Mouse (Mus musculus) thymus, postnatal 10 days (tissue): ENCODE results near the gene Eya2.

Experiments
- DNase-seq, 2 experiments: peaks; one replicate each; pipeline ENCODE4 v3.0.0; 2021; ENCODE audit warnings: low spot score in 2 of 2

The Eya2 gene

DNA sequence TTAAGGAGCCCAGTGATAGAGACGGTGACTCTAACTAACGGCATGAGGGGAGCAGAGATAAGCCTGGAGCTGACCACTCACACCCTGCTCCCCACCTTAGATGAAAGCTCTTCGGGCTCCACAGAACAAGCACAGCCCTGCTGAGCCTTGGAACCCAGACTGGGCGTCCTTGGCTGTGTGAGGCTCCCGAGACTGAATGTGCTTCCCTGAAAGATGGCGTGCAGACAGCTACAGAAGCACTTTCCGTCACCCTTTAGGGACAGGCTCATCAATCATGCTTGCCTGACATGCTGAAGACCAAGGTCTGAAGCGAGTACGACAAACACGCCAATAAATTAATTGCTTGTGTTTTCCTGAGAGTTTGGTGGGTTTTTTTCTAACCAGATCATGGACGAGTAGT lies 56.2 kb downstream of the Eya2 start:
- no peak for DNase-seq

DNA sequence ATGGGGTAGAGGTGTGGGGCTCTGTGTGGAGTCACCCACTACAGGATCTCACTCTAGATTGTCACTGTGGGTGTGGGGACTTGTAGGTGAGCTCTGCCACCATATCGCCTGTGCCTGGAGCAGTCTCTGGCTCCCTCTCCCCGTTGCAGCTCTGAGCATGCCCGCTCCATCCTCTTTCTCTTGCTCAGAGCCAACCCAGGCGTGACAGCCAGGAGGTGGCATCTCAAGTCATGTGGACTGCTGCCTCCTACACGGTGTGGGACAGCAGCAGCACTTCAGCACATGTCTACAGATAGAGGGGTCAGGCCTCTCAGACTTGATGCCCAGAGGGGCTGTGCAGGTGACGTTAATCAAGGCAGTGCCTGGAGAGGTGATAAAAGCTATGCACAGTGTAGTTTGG lies 57.4 kb downstream of the Eya2 start:
- DNase-seq: no peak

DNA sequence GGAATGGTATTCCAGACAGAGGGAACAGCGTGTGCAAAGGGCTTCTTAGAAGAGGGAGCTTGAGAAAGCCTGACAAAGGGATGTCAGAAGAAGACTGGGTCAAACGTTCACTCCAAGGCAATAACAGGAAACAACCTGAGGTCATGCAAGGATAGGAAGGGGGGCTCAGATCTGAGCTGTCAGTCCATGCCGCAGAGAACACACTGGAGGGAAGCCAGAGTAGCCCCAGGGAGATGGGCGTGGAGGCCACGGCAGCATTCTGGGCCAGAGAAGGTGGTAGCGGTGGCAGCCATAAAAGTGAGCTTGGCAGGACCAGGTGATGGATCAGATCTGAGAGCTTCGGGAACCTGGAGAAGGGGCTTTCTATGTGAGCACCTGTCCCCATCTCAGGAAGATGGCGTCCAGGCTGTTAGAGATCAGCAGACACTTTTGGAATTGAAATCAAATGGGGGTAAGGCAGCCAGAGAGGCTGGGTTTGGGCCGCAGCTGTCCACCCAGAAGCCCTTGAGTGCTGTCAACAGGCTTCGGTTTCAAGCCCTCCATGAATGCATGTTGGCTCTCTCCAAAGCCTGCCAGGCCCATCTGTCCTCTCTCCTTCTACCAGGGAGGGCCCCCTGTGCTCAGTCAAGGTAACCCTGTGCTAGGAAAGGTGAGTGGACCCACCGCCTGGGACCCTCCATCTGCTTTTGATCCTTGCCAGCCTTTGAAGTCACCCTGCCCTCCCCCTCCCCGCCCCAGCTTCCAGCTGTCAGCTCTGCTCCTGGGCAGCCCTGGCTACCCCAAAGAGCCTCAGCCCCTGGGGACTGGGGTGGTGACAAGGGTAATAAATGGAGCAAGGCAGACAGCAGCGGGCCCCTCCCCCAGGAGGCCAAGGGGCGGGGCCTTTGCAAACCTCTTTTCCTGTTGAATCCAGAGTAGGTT lies 58.4 kb downstream of the Eya2 start:
- peak; percentile 41 to 63 for DNase-seq

DNA sequence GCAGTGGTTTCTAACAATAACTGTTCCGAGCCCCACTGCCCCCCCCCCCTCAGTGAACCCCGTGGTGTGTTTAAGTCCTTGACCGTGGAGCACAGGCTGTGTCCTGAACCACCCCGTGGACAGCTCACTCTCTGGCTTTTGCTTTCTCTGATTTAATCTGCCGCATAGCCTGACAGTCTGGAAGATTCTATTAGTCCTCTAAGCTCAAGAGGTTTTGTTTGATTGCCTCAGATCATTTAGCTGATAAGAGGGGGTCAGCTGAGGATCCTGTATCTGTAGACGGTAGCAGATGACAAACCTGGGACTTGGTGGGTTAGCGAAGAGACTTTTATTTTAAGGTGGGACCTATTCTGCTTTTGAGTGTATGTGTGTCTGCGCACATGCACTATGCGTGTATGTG lies 59.3 kb downstream of the Eya2 start:
- no peak for DNase-seq

DNA sequence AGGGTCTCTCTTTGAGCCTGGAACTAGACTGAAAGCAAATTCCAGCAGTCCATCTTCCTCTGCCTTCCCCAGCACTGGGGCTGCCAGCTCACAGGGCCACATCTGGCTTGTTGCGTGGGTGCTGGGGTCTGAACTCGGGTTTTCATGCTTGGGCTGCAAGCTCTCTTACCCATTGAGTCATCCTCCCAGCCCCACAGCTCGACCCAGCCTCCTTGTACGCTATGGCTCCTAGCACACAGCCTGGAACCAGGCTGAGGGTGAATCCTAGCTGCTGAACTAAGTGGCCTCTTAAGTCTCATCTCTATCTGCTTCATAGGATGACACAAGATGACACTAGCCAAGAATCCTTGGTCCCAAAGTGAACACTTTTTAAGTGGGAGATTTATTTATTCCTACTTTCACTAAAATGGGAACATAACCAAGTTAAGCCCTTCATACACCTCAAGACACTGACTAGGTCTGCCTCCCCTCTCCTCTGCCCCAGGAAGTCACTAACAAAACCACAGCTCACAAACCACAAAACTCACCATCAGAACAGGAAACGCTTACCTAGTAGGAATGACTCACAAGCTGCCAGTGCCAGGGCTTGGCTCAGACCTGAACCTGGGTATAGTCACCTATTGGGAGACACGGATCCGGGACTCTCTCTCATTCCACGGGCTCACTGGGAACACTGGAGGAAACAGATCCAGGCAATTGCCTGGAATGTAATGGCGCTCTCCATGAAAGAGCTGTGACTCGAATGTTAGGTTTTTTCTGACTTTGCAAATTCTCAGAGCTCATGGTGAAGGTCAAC lies 60.1 kb downstream of the Eya2 start:
- peak; percentile 66 to 68 for DNase-seq

DNA sequence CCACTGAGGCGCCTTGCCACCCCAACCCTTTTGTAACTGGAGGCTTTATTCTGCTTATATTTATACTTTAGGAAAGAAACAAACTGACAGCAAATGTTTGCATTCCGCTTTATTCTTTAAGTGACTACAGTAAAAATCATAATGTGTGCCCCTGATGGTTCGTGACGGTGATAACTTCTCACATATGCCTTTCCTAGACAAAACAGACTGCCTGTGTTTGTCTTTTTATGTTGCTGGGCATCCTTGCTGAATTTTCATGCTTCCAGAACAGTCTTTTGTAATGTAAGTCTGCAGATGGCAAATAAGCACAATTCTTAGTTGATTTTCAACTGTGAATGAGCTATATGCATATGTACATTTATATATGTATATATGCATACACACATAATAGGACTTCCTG lies 61.7 kb downstream of the Eya2 start:
- DNase-seq: no peak

DNA sequence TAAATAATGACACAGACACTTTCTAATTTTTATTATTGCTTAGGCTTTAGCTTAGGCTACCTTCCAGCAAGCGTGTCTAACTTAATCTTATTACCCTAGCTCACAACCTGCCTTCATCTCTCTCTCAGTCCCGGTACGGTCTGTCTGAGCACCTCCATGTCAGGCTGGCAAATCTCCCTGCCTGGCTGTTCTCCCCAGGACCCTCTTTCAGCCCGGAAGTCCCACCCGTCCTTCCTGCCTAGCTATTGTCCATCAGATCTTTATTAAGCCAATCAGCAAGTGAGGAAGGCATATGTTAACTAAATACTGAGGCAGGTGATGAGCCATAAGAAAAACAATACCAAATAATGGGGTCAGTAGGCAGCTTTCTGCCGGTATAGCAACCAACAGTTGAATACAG lies 62.1 kb downstream of the Eya2 start:
- DNase-seq: no peak

DNA sequence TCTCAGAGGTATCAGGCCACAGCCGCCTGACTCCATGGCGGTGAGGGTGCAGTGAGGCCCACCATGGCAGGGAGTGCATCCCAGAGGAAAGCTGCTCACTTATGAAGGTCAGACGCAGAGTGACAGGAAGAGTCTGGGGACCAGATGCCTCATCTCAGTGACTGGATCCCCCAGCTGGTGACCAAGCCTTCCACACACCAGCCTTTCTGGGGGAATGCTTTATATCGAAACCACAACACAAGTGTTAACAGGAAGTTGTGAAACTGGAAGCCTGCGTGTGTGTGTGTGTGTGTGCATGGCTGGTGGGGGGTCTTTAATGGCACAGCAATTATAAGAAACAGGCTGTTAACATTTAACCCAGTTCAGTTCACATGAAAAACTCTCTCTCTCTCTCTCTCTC lies 64.7 kb downstream of the Eya2 start:
- no peak for DNase-seq

DNA sequence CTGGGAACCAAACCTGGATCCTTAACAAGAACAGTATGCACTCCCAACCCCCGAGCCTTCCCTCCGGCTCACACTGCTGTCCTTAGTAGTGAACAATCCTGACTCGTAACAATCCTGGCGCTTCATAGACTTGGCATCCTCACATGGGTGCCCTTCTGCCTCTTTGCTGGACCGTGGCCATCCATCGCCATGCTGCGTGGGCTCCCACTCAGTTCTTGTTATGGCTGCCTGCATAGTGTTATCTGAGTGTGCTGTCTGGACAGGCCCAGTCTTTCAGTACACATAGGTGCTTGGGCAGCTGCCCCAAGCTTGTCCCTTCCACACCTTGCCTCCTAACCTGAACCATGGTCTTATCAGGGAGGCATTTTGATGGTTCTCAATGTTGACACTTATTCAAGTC lies 68.4 kb downstream of the Eya2 start:
- DNase-seq: no peak

DNA sequence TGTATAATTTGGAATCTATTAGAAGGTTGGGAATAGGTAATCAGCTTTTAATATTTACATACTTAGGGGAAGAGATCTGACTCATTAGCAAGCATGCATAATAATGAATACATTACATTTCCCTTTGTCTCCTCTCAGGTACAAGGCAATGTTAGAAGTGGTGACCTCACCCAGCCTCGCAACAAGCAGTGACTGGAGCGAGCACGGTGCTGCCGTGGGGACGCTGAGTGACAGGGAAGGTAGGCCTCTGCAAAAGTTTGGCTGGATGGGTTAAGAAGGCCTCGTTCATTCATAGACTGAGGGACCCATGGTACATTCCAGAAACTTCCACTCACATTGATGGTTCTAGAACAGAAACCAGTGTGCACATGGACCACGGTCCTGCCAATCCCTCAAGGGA lies 69.8 kb downstream of the Eya2 start:
- no peak for DNase-seq

DNA sequence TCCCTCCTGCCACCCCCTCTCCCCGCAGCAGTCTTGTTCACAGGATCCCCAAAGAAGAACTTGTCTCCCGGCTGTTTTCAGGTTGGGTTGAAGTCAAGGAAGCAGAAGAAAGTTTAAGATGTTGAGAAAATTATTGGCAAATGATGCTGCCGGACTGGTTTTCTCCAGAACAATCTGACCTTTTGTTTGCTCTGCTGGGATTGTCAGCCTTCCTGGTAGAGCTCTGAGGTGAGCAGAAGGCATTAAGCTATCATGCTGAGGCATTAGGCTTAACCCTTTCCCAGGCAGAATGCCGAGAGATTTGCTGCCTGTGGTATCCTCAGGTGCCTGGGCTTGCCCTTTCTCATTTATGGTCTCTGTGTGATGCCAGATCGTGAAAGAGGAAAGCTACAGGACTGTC lies 70.3 kb downstream of the Eya2 start:
- no peak for DNase-seq

DNA sequence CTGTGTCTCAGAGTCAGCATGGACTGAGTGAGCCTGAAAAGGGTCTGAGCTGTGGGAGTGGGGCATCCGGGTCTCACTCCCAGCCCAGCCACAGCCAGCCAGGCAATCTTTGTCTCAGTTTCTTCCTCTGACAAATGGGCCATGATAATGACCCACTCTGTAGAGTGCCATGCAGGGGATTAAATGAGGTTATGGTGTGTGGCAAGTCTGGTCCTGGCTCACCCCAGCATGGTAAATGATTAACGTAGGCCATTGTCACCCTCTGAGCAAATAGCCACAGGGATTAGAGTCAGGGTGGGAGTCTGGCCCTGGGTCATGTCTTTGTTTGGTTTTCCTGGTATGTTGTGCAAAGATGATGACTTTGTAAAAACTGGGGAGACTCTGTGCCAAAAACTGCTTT lies 72.3 kb downstream of the Eya2 start:
- DNase-seq: no peak

DNA sequence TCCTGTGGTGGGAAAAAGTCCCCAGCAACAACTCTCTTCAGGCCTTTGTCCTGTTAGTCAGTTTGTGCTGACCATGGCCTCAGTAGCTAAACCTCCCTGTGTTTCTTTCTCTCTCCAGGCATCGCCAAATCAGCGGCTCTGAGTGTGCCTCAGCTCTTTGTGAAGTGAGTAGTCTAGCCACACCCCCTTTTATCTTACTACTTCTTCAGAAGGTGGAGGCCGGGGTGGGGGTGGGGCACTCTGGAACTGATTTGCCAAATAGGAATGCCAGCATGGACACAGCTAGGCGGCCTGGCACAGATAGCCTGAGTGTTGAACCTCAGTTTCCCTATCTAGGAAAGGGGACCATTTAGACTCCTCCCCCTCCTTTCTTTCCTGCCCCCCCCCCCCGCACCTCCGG lies 87.9 kb downstream of the Eya2 start:
- no peak for DNase-seq

DNA sequence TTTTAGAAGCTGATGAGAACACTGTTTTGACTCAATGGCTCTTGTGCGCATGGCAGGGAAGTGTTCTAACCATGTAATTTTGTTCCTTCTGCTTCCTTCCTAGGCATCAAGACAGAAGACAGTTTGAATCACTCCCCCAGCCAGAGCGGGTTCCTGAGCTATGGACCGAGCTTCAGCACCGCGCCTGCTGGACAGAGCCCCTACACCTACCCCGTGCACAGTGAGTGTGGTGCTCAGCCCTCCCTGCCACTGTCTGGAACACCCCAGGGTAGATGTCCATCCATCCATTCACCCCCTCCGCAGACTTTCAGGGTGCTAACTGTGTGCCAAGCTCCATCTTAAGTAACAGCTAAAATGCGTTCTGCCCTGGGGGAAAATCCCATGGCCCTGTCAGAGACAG lies 92.7 kb downstream of the Eya2 start:
- DNase-seq: no peak

DNA sequence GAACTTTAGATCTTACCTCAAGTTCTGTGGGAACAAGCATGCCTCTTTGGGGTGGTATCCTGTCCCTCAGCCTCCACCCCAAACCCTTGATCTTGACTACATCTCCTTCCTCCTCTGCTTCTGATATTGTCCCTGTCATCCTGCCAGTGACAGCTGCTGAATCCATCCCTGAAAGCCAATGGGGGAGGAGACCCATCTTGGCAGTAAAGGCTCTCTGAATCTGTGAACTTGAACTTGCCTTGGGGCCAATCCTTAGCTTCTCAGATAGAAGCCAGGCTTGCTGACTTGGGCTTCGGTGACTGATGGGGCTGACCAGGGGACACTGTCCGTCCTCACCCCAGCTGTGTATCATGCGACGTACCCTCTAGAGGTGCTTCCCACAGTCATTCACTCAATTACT lies 94.1 kb downstream of the Eya2 start:
- no peak for DNase-seq

DNA sequence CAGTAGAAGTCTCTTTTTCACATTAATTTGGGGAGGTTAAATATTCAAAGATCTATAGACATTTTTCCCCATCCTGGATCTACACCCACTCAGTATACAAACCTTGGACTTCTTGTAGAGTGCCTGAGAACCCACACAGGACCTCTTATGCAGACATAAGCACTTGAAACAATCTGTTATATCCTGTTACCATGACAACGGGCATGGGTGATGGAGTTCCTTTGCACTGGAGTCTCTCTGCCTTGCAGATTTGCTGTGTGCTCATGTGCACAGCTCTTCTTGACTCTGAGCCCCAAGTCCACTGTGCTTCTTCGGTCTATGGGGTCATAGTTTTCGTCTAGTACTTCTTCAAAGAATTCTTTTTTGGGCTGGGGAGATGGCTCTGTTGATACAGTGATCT lies 96.2 kb downstream of the Eya2 start:
- no peak for DNase-seq

DNA sequence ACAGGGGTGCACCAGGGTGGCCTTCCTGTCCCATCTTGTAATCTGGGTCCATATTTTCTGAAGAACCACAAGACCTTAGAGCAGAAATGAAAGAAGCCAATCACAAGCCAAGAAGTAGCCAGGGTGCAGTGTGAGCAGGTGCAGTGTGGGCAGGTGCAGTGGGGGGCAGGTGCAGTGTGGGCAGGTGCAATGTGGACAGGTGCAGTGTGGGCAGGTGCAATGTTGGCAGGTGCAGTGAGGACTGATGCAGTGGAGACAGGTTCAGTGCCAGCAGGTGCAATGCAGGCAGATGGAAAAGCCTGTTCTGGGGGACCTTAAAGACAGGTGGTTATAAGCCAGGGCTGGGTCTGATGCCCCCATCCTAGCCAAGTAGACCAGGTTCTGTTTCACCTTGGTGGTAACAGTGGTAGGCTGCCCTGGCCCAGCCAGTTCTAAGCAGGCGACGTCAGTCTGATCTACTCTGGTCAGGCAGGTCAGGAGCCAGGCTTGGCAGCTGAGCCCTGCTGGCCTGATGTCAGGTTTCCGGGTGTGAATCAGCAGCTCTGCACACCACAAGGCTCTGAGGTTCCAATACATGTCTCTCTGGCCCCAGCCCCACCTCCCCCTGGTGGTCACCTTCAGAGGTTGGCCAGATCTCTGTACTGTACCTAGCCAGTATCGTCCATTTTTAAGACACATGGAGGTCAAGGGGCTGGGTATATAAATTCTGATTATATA lies 98.3 kb downstream of the Eya2 start:
- DNase-seq: no peak

DNA sequence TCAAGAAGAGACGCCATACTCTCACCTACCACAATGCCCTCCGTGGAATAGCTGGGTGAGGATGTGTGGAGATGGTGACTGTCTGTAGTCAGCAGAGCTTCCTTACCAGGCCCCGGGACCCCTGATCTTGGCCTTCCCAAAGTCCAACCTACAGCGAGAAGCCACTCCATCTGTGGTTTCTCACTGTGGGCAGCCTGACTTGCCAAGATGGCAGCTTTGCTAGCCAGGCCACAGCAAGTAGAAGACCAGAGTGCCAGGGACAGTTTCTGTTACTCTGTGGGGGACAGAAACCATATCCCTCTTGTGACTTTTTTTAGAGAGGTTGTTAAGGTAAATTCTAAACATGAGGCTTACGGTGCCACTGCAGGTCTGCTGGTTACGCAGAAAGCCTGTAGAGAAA lies 99.9 kb downstream of the Eya2 start:
- DNase-seq: no peak

DNA sequence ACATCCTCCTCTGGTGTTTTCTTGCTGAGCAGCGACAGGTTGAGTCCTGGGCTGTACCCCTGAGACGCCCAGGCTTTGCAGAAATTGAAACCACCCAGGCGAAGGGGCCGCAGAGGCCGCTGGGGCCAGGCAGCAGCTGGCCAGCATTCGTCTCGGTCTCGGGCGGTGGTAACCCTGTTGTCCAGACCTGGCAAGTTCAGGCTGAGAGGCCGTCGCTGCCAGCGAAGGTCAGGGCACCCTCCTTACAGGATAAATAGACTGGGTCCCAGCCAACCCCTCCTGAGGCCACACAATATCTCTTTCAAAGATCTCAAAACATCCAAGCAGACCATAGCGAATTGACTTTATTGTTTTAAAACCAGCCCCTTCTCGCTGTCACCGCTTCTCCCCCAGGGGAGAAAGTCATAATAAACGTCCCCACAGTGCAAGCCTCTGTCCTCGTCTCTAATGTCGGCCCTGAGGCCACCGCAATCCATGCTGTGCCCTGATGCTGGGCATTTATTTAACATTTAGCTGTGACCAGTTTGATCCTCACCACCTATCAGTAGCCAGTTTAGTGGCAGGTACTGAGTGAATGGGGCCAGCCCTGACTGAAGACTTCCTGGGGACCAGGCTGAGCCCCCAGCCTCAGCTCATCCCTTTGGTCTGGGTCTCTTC lies 105.5 kb downstream of the Eya2 start:
- no peak for DNase-seq

DNA sequence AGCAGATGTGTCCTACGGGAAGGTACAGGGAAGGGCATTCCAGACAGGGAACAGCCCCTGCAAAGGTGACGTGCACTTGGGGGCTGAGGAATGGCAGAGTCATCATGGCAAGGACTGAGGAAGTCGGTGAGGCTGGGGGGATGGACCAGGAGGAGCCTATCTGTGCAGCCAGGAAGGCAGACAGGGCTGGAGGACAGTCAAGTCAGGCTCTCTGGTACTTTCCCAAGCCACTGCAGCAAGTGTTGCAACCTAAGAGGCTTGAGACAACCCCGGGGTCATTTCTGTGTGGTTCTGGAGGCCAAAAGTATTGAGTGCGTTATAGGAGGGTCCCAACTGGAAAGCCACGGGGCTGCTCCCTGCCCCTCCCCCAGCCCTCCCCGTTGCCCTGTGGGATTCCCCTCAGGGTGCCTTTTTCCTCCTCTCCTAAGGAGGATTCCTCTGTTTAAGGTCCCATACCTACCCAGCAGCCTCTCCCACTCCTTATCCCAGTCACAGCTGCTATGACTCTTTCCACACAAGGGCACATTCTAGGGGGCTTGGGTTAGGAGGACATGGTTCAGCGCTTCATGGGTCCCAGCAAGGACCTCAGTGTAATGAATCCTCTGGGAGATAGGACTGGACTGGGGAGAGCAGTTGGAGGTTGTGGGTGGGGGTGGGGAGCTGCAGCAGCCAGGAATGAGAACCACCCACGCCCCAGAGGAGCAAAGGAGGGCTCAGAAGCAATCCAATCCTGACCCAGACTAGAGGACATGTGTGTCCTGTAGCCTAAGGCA lies 108.4 kb downstream of the Eya2 start:
- DNase-seq: no peak

DNA sequence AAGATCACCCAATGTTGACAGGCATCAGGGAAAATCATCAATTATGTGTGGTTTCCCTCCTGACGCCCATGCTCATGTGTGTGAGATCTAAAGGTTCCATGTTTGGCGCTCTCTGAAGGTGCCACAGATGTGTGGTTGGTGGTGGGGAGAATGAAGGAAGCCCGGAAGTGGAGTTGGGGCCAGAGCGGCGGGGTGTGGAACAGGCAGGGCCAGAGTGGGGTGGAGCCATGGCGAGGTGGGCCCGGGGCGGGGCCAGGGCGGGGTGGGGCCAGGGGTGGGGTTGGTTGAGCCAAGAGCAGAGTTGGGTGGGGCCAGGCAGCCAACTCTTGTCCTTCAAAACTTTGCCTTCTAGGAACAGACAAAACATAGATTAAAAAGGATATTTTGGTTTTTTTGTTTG lies 113.4 kb downstream of the Eya2 start:
- no peak for DNase-seq
